Mouse (Mus musculus) 3134 (cell line): ENCODE measurements around the gene Arhgef25.
A peak's percentile ranks its signal among the peaks of the same experiment; 100 is the strongest.
"Not testable (repeated sequence)": the region's sequence is repeated elsewhere in the genome, so short reads cannot be mapped to it uniquely, and the experiment has no call there.

Experiments
- DNase-seq: peaks from one replicate; pipeline ENCODE4 v3.0.0-alpha.2; 2011; ENCODE audit warnings: low spot score; ENCODE audit not compliant: insufficient read length; ENCODE audit errors: extremely low read depth

Arhgef25 gene

DNA sequence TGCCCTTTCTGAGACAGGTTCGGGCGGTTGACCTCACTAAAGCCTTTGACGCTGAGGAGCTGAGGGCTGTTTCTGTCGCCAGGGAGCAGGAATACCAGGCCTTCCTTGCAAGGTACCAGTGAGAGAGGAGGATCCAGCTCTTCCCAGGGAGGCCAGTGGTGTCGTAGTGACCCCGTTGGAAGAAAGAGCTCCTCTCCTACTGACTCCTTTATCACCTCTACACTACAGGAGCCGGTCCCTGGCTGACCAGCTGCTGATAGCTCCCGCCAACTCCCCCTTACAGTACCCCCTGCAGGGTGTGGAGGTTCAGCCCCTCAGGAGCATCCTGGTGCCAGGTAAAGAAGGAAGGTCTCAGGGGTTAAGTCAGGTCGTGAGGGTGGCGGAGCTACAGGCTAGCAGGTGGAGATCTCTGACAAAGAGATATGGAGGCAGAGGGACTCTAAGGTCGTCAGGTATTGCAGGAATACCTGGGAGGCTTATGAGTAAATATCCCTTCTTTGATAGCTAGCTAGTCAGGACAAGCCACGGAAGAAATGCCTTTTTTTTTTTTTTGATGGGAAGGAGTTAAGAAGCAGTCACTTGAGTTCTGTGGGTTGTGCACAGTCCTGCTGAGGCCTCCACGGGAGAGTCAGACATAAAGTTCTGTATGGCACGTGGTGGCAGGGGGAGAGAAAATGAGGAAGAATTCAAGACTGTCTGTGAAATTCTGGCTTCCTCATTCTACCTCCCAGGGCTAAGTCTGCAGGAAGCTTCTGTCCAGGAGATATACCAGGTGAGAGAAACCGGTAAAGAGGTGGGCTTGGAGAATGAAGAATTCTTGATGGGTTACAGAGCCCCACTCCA lies 22.9 kb downstream of the Arhgef25 start:
- DNase-seq = no peak

GRCm38 (mm10) chr10:127166404-127166715 lies 23.5 kb downstream of the Arhgef25 start:
- no peak for DNase-seq

DNA sequence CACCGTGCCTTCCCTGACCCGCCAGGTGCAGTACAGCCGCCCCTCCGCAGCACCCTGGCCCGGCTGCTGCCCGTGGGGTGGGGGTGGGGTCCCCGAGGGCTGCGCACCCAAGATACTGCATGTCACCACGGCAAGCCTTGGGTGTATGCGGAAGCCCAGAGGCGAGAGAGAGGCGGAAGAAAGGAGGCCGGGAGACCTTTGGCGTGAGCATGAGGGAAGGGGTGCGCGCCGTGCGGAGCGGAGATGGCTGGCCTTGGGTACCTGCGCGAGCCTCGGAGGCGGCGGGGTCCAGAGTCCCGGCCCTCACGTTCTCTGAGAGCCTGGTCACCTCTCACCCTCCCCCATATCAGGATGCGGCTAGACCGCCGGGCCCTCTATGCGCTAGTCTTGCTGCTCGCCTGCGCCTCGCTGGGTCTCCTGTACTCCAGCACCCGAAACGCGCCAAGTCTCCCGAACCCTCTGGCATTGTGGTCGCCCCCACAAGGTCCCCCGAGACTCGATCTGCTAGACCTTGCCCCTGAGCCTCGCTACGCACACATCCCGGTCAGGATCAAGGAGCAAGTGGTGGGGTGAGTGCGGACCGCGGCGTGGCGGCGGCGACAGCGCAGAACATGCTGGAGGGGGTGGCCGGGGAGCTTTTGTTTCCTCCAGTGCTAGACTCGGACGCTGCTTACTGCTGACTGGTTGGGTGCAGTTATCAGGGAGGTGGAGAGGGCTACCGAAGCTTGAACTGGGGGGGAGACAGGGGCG lies 24.1 kb downstream of the Arhgef25 start:
- DNase-seq = peak; percentile 77

GRCm38 (mm10) chr10:127165354-127165653 lies 24.6 kb downstream of the Arhgef25 start:
- DNase-seq = no peak

DNA sequence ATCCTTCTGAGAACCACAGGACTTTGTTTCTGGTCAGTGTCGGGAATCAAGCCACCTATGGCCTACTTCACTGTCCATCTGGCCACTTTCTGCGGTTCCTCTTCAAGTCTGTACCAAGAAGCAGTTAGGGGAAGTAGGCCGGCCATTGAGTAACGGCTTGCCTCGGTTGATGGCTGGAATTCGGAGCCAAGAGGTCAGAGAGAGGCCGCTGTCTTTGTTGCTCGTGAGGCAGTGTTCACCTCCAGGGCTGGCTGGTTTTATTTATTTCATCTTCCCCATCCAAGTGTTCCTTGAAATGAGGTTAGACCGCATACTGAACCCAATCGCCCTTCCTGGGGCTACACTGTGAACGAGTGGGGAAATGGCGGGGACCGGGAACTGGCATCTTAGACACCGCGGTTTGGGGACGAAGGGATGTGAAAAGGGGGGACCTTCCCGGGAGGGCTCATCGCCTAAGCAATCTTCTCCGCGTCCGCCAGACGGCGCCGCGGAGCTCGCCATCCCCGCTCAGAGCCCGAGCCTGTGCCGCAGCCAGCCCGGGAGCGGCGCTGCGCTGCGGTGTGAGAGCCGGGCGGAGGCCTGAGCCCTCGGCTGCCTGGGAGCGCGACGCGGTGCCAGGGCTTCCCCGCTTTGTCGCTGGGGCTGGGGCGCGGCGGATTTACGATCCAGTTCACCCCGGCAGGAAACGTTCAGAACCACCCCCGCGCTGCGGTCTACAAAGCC lies 25.1 kb downstream of the Arhgef25 start, which contains the start of gene B4galnt1:
Gene B4galnt1 (plus strand): TSS at position 595 of the 723 bp plus-strand sequence.
- peak; percentile 87 for DNase-seq

- DNase-seq = no peak
Observed at GRCm38 (mm10) chr10:127164190-127164589, 25.7 kb downstream of the Arhgef25 start.

- not testable (repeated sequence) for DNase-seq
Observed at GRCm38 (mm10) chr10:127162771-127163261, 27.1 kb downstream of the Arhgef25 start.

DNA sequence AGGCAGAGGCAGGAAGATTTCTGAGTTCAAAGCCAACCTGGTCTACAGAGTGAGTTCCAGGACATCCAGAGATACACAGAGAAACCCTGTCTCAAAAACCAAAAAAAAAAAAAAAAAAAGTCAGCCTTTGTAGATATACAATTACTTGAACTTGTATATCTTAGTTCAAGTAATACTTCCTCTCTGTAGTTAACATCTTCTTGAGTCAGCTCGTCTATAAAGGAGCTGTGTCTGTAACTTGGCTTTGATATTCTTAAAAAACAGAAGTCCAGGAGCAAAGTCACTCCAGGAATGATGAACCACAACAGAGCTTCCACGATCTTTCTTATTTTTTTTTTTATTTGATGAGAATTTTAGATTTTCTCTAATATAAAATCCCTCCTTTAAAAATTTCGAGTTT lies 29.2 kb downstream of the Arhgef25 start:
- DNase-seq = no peak

- no peak for DNase-seq
Observed at GRCm38 (mm10) chr10:127160081-127160480, 29.8 kb downstream of the Arhgef25 start.

DNA sequence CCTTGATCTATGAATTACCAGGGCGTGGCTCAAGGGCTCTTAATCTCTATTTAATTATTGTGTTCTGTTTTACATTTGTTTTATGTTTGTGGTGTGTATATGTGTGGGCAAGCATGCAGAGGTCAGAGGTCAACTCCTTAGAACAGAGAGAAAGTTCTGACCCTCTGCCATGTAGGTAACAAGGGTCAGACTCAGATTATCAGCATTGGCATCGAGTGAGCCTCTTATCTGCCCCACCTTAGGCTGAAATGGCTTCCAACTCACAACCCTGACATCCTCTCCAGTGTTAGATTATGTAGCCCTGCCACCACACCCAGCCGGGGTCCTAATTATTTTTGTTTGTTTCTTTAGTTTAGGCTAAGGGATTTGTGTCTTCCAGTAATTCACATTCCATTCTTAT lies 31.4 kb downstream of the Arhgef25 start:
- DNase-seq = no peak

DNA sequence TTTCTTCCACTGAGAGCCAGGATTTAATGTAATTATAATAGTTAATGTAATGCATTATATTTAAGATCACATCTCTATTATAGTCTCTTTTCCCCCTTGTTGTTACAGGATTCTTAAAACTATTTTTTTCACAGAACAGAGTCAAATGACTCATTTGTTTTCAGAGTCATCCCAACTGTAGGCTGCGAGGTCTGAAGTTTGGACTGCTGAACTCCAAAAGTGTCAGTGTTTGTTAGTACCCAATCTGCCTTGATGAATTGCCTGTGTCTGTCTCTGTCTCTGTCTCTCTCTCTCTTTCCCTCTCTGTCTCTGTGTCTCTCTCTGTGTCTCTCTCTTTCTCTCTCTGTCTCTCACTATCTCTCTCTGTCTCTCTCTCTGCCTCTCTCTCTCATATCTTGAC lies 33.4 kb downstream of the Arhgef25 start:
- no peak for DNase-seq

DNA sequence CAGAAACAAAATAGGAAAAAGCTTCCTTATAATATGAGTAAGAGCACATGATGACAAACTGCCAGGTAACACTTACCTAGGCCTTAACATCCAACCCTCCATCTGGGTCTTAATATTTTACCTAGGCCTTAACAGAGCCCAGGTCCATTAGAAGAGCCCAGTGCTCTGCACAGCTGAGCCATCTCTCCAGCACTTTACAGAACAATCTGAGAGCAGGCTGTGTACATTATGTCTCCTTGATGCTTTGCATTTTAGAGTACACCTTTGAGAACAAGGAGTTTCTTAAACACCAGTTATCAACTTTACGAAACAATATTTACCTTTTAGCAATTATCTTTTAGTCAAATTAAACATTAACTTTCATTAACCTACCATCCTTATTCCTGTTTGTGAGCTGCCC lies 33.8 kb downstream of the Arhgef25 start:
- DNase-seq = no peak

DNA sequence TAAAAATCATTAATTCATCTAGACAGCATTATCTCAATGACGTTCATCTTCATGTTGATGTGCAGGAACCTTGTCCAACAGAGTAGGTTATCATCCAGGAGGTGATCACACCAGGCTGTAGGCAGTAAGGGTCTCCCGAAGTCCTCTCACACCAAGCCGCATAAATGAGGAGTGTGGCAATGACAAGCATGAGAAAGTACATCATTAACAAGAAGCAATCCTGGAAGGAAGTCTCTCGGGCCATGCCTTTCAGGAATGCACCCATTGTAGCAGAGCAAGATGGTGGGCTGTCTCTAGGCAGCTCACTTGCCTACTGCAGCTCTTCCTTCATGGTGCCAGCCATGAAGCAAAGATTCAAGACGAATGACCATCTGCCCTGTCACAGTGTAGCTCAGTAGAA lies 35.2 kb downstream of the Arhgef25 start:
- no peak for DNase-seq

- no peak for DNase-seq
Observed at GRCm38 (mm10) chr10:127154241-127154640, 35.6 kb downstream of the Arhgef25 start.

- DNase-seq = no peak
Observed at GRCm38 (mm10) chr10:127153323-127153722, 36.6 kb downstream of the Arhgef25 start.

- not testable (repeated sequence) for DNase-seq
Observed at GRCm38 (mm10) chr10:127152556-127152955, 37.3 kb downstream of the Arhgef25 start.

DNA sequence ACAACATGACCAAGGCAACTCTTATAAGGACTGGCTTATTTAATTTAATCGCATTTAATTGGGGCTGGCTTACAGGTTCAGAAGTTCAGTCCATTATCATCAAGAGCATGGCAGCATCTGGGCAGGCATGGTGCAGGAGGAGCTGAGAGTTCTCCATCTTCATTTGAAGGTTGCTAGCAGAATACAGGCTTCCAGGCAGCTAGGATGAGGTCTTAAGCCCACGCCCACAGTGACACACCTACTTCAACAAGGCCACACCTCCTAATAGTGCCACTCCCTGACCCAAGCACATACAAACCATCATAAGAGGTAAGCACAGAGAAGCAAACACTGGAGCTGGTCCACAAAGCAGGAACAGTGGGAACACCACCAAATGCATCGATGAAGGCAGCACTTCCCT lies 38.6 kb downstream of the Arhgef25 start:
- DNase-seq = not testable (repeated sequence)

DNA sequence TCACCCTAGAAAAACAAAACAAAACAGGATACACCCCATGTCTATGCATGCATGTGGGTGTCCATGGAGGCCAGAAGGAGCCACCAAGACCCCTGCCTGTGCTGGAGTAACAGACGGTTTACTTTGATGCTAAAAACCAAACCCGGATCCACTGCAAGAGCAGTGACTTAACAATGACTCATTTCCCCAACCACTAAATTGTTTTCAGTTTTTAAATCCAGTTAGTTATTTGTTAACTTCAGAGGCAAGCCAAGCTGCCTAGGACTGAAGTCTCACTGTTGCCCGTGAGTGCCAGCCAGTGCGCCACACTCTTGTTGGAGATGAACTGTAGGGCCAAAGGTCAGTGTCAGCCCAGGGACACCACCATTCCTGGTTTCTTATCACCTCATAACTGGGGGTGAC lies 39.4 kb downstream of the Arhgef25 start:
- DNase-seq = no peak

- DNase-seq = no peak
Observed at GRCm38 (mm10) chr10:127147135-127147534, 42.7 kb downstream of the Arhgef25 start.

- no peak for DNase-seq
Observed at GRCm38 (mm10) chr10:127145303-127145702, 44.6 kb downstream of the Arhgef25 start.

- no peak for DNase-seq
Observed at GRCm38 (mm10) chr10:127144536-127144935, 45.3 kb downstream of the Arhgef25 start.
